Mouse (Mus musculus) spleen, adult 2 months (tissue): Measurements from ENCODE around the gene Setd4.

Experiments
- CTCF ChIP-seq: fragments of 200-500 bp; IDR thresholded peaks from 2 replicates; pipeline ENCODE4 v1.5.1; 2011; ENCODE audit warnings: mild to moderate bottlenecking, inconsistent platforms; ENCODE audit not compliant: insufficient read depth, insufficient read length, insufficient replicate concordance; ENCODE audit errors: extremely low read depth
- POLR2A ChIP-seq: fragments of 200-500 bp; IDR thresholded peaks from 2 replicates; pipeline ENCODE4 v1.6.1; 2011; ENCODE audit warnings: low read depth, low read length, inconsistent platforms

GRCm38 (mm10) chr16:93590915-93591314 is 12.9 kb downstream of the Setd4 start:
- TF ChIP-seq CTCF (no peak), POLR2A (no peak)
